Mouse (Mus musculus): ENCODE measurements around the gene Golga7b. TPM values are rescaled to one million over a fixed set of nuclear protein-coding genes. Genes with fewer than 3 reads are reported as not detected.
A peak's percentile ranks its signal among the peaks of the same experiment; 100 is the strongest.

Gene Golga7b
- polyA plus RNA-seq, 1 experiment from 2014 or later = 0.97 TPM

GRCm38 (mm10) chr19:42315070-42315679 is 67.8 kb downstream of the Golga7b start:
- H3K4me3 ChIP-seq (ENCODE audit: low read depth, low read length) = no peak overlapping the region
- no peaks in the 10 kb centered on the region for H3K9me3 ChIP-seq (ENCODE audit: control insufficient read depth, low read depth, low read length)
- H3K4me2 ChIP-seq (replicated peaks; ENCODE audit: low read depth, low read length) = no peak overlapping the region
- 0 out of 2 replicates have a peak, but pooled peaks cover 4% of the 10 kb centered on the region for H3K4me1 ChIP-seq (ENCODE audit: control insufficient read depth, insufficient read depth, low read length)
- H3K27me3 ChIP-seq (ENCODE audit: control insufficient read depth, insufficient read depth, low read length) = no peaks in the 10 kb centered on the region
- WGBS = 56% methylated on average over 6 of the region's 6 CpGs
- H3K27ac ChIP-seq (ENCODE audit: low read length) = no peak overlapping the region
- no peaks in the 10 kb centered on the region for H3K36me3 ChIP-seq (ENCODE audit: control insufficient read depth, insufficient read depth, low read length)
- ATAC-seq (ENCODE audit: insufficient number of reproducible peaks, insufficient read depth, low FRiP score, low read depth) = no peak
- H3K9ac ChIP-seq (replicated peaks; ENCODE audit: low read depth, low read length) = no peak overlapping the region

- Histone ChIP-seq H3K9ac (replicated peaks; ENCODE audit: low read depth, low read length) (no peak overlapping the region), H3K4me3 (ENCODE audit: low read depth, low read length) (no peak overlapping the region), H3K27me3 (ENCODE audit: control insufficient read depth, insufficient read depth, low read length) (no peaks in the 10 kb centered on the region), H3K4me2 (replicated peaks; ENCODE audit: low read depth, low read length) (no peak overlapping the region), H3K36me3 (ENCODE audit: control insufficient read depth, insufficient read depth, low read length) (no peaks in the 10 kb centered on the region), H3K9me3 (ENCODE audit: control insufficient read depth, low read depth, low read length) (no peaks in the 10 kb centered on the region), H3K4me1 (ENCODE audit: control insufficient read depth, insufficient read depth, low read length) (0 out of 2 replicates have a peak, but pooled peaks cover 4% of the 10 kb centered on the region), H3K27ac (ENCODE audit: low read length) (no peak overlapping the region)
- peak; percentile 48; the same call in 1 of the 2 replicates for ATAC-seq (ENCODE audit: insufficient number of reproducible peaks, insufficient read depth, low FRiP score, low read depth)
- WGBS = 8% methylated on average over 1 of the region's 1 CpGs
Measured at GRCm38 (mm10) chr19:42315914-42316313, 68.5 kb downstream of the Golga7b start.

GRCm38 (mm10) chr19:42316525-42316924 is 69.2 kb downstream of the Golga7b start:
- Histone ChIP-seq H3K36me3 (ENCODE audit: control insufficient read depth, insufficient read depth, low read length) (no peaks in the 10 kb centered on the region), H3K9ac (replicated peaks; ENCODE audit: low read depth, low read length) (no peak overlapping the region), H3K27me3 (ENCODE audit: control insufficient read depth, insufficient read depth, low read length) (no peaks in the 10 kb centered on the region), H3K27ac (ENCODE audit: low read length) (no peak overlapping the region; the same call in 1 of the 2 replicates), H3K4me1 (ENCODE audit: control insufficient read depth, insufficient read depth, low read length) (0 out of 2 replicates have a peak, but pooled peaks cover 4% of the 10 kb centered on the region), H3K9me3 (ENCODE audit: control insufficient read depth, low read depth, low read length) (no peaks in the 10 kb centered on the region), H3K4me3 (ENCODE audit: low read depth, low read length) (no peak overlapping the region), H3K4me2 (replicated peaks; ENCODE audit: low read depth, low read length) (no peak overlapping the region)
- 88% methylated on average over 2 of the region's 2 CpGs for WGBS
- no peak for ATAC-seq (ENCODE audit: insufficient number of reproducible peaks, insufficient read depth, low FRiP score, low read depth)

- no peaks in the 10 kb centered on the region for H3K27me3 ChIP-seq (ENCODE audit: control insufficient read depth, insufficient read depth, low read length)
Measured at GRCm38 (mm10) chr19:42316998-42317397, 69.6 kb downstream of the Golga7b start.

GRCm38 (mm10) chr19:42317648-42318425 is 70.5 kb downstream of the Golga7b start:
- Histone ChIP-seq H3K4me3 (ENCODE audit: low read depth, low read length) (no peak overlapping the region), H3K4me1 (ENCODE audit: control insufficient read depth, insufficient read depth, low read length) (0 out of 2 replicates have a peak, but pooled peaks cover 4% of the 10 kb centered on the region), H3K4me2 (replicated peaks; ENCODE audit: low read depth, low read length) (no peak overlapping the region), H3K36me3 (ENCODE audit: control insufficient read depth, insufficient read depth, low read length) (no peaks in the 10 kb centered on the region), H3K9me3 (ENCODE audit: control insufficient read depth, low read depth, low read length) (no peaks in the 10 kb centered on the region), H3K9ac (replicated peaks; ENCODE audit: low read depth, low read length) (no peak overlapping the region), H3K27me3 (ENCODE audit: control insufficient read depth, insufficient read depth, low read length) (no peaks in the 10 kb centered on the region), H3K27ac (ENCODE audit: low read length) (no peak overlapping the region)
- ATAC-seq (ENCODE audit: insufficient number of reproducible peaks, insufficient read depth, low FRiP score, low read depth) = no peak
- 44% methylated on average over 18 of the region's 18 CpGs for WGBS

More at GRCm38 (mm10) chr19:42316998-42317397, 69.6 kb downstream of the Golga7b start:
- Histone ChIP-seq H3K4me1 (ENCODE audit: control insufficient read depth, insufficient read depth, low read length) (0 out of 2 replicates have a peak, but pooled peaks cover 4% of the 10 kb centered on the region), H3K36me3 (ENCODE audit: control insufficient read depth, insufficient read depth, low read length) (no peaks in the 10 kb centered on the region), H3K4me2 (replicated peaks; ENCODE audit: low read depth, low read length) (no peak overlapping the region), H3K27ac (ENCODE audit: low read length) (no peak overlapping the region; the same call in 1 of the 2 replicates), H3K9ac (replicated peaks; ENCODE audit: low read depth, low read length) (no peak overlapping the region), H3K4me3 (ENCODE audit: low read depth, low read length) (no peak overlapping the region), H3K9me3 (ENCODE audit: control insufficient read depth, low read depth, low read length) (no peaks in the 10 kb centered on the region)
- 60% methylated on average over 8 of the region's 8 CpGs for WGBS
- ATAC-seq (ENCODE audit: insufficient number of reproducible peaks, insufficient read depth, low FRiP score, low read depth) = no peak

Small RNAs within 50 kb of the gene (microRNA-seq; reads per million reads assigned to microRNA genes)
- gene Gm26339 (not detected), gene Mir3085 (1.0 reads per million)

Other genes with a start within 250 kb of the Golga7b start
- gene Ankrd2, start 211.6 kb upstream of the Golga7b start, polyA plus RNA-seq (2014; fragmentation: Nextera tagmentation; extraction: Ambion mirVana) = 0.30 TPM in 1 of 2 replicates, not detected in the other
- 1.7 and 1.9 TPM in 2 replicates for gene Hoga1, start 202.0 kb upstream of the Golga7b start, polyA plus RNA-seq (2014; fragmentation: Nextera tagmentation; extraction: Ambion mirVana)
- gene 4933411K16Rik, start 195.3 kb upstream of the Golga7b start, polyA plus RNA-seq (2014; fragmentation: Nextera tagmentation; extraction: Ambion mirVana) = 0.24 TPM in 1 of 2 replicates, not detected in the other
- gene Morn4, start 161.2 kb upstream of the Golga7b start, polyA plus RNA-seq (2014; fragmentation: Nextera tagmentation; extraction: Ambion mirVana) = 27.0 and 27.6 TPM in 2 replicates
- gene Pi4k2a, start 157.1 kb upstream of the Golga7b start, polyA plus RNA-seq (2014; fragmentation: Nextera tagmentation; extraction: Ambion mirVana) = 17.2 and 22.7 TPM in 2 replicates
- 44.2 and 46.9 TPM in 2 replicates for gene Avpi1, start 118.5 kb upstream of the Golga7b start, polyA plus RNA-seq (2014; fragmentation: Nextera tagmentation; extraction: Ambion mirVana)
- gene Marveld1, start 100.2 kb upstream of the Golga7b start, polyA plus RNA-seq (2014; fragmentation: Nextera tagmentation; extraction: Ambion mirVana) = 13.2 and 15.6 TPM in 2 replicates
- 15.7 and 20.0 TPM in 2 replicates for gene Zfyve27, start 83.6 kb upstream of the Golga7b start, polyA plus RNA-seq (2014; fragmentation: Nextera tagmentation; extraction: Ambion mirVana)
- gene Sfrp5, start 45.3 kb upstream of the Golga7b start, polyA plus RNA-seq (2014; fragmentation: Nextera tagmentation; extraction: Ambion mirVana) = 11.1 and 13.0 TPM in 2 replicates
- 3.5 TPM in 2 replicates for gene Crtac1, start 184.2 kb downstream of the Golga7b start, polyA plus RNA-seq (2014; fragmentation: Nextera tagmentation; extraction: Ambion mirVana)